In genomic region chr5:67550257-67550656, GRCm38 (mm10) we compare ENCODE assay signal across 25 mouse cellular contexts. TPM values are rescaled to one million over a fixed set of nuclear protein-coding genes. Genes with fewer than 3 reads are reported as not detected.
DNase-seq lines count a peak whose midpoint lies in the region; ATAC-seq and TF ChIP-seq lines count a peak whose summit lies in the region.
"Had no signal": no experiment of that assay in that cellular context is flagged by ENCODE, and none has a peak within 500 bp of the region (broad histone marks: within the 10 kb centered on the region; RNA-seq: fewer than 3 reads in every experiment).

No protein-coding gene starts in this region.

- H3K4me3 ChIP-seq in heart, adult 2 months, result no peak overlapping the region
- no peak overlapping the region for H3K4me3 ChIP-seq in ES-E14 (ENCODE audit: insufficient read depth in 1 of 2, low read depth in 1 of 2, low read length in 2 of 2, poor library complexity in 1 of 2, severe bottlenecking in 1 of 2)
- no peak overlapping the region for H3K4me3 ChIP-seq in hindbrain, postnatal 0 days (ENCODE audit: low read length)
- H3K4me3 ChIP-seq: embryonic facial prominence, embryonic 10.5 days; forebrain, embryonic 13.5 days; heart, embryonic 12.5 days; hindbrain, embryonic 15.5 days; kidney, embryonic 15.5 days had no signal

- no peaks in the 10 kb centered on the region; the same call in 1 of the 2 replicates for H3K27me3 ChIP-seq in heart, adult 2 months (ENCODE audit: control insufficient read depth, insufficient read depth, low read length)
- no peaks in the 10 kb centered on the region for H3K27me3 ChIP-seq in hindbrain, postnatal 0 days (ENCODE audit: insufficient read depth, low read length)
- H3K27me3 ChIP-seq: forebrain, embryonic 13.5 days; heart, embryonic 12.5 days; hindbrain, embryonic 15.5 days; kidney, embryonic 15.5 days had no signal

- no peaks in the 10 kb centered on the region for H3K9me3 ChIP-seq in ES-E14 (ENCODE audit: control insufficient read depth, insufficient read depth, low read depth, low read length)
- no peaks in the 10 kb centered on the region for H3K9me3 ChIP-seq in hindbrain, postnatal 0 days (ENCODE audit: low read length)
- H3K9me3 ChIP-seq: forebrain, embryonic 13.5 days; hindbrain, embryonic 15.5 days; kidney, embryonic 15.5 days had no signal

- H3K27ac ChIP-seq in heart, adult 2 months, result no peak overlapping the region
- H3K27ac ChIP-seq in ES-E14 (ENCODE audit: insufficient read depth, low read depth, low read length, poor library complexity, severe bottlenecking), result no peak overlapping the region
- H3K27ac ChIP-seq in hindbrain, postnatal 0 days, result no peak overlapping the region
- H3K27ac ChIP-seq: embryonic facial prominence, embryonic 10.5 days; forebrain, embryonic 13.5 days; hindbrain, embryonic 15.5 days; kidney, embryonic 15.5 days had no signal

- ATAC-seq in hindbrain, postnatal 0 days, result no peak
- ATAC-seq: CD4-positive, CD25-positive, alpha-beta regulatory T cell, adult 4 months; forebrain, embryonic 13.5 days; forebrain, postnatal 0 days; inflammation-experienced regulatory T-cells, adult 6 months had no signal

- no peak overlapping the region for H3K4me2 ChIP-seq in hindbrain, postnatal 0 days (ENCODE audit: low read depth, low read length)
- H3K4me2 ChIP-seq: forebrain, embryonic 13.5 days; heart, embryonic 12.5 days; hindbrain, embryonic 15.5 days; kidney, embryonic 15.5 days had no signal

- intact Hi-C loops in heart, adult 2 months (cut with DNase I), result no loop called here

- no peak for TF ChIP-seq POLR2A in heart, adult 2 months (IDR thresholded peaks at IDR 0.05; ENCODE audit: insufficient read depth, low read depth, low read length)

- 0 out of 2 replicates have a peak, but pooled peaks have one; percentile 2 for TF ChIP-seq CTCF in heart, adult 2 months (IDR thresholded peaks at IDR 0.05)
- no peak for TF ChIP-seq CTCF in hindbrain, postnatal 0 days (IDR thresholded peaks at IDR 0.05; ENCODE audit: low read depth)

- no peaks in the 10 kb centered on the region for H3K79me2 ChIP-seq in heart, adult 2 months (replicated peaks; ENCODE audit: control insufficient read depth, insufficient read depth, low read length)

- no peaks in the 10 kb centered on the region for H3K4me1 ChIP-seq in heart, adult 2 months (ENCODE audit: control insufficient read depth, insufficient read depth, low read length)
- no peaks in the 10 kb centered on the region for H3K4me1 ChIP-seq in ES-E14 (ENCODE audit: control insufficient read depth in 2 of 2, insufficient read depth in 2 of 2, low read length in 2 of 2, poor library complexity in 1 of 2)
- H3K4me1 ChIP-seq in hindbrain, postnatal 0 days (ENCODE audit: insufficient read depth, low read length), result no peaks in the 10 kb centered on the region
- H3K4me1 ChIP-seq: embryonic facial prominence, embryonic 10.5 days; forebrain, embryonic 13.5 days; hindbrain, embryonic 15.5 days had no signal

- 84% methylated on average over 6 of the region's 6 CpGs for WGBS in heart, adult 2 months
- 93% methylated on average over 6 of the region's 6 CpGs for WGBS in hindbrain, postnatal 0 days

- H3K9ac ChIP-seq in heart, adult 2 months (ENCODE audit: low read depth, low read length), result no peak overlapping the region
- H3K9ac ChIP-seq in ES-E14 (ENCODE audit: insufficient read depth, low read depth, low read length, poor library complexity, severe bottlenecking), result no peak overlapping the region
- H3K9ac ChIP-seq in hindbrain, postnatal 0 days (replicated peaks; ENCODE audit: low read length), result no peak overlapping the region
- H3K9ac ChIP-seq: forebrain, embryonic 13.5 days; forebrain, postnatal 0 days; heart, embryonic 12.5 days; hindbrain, embryonic 15.5 days; kidney, embryonic 15.5 days had no signal

- TF ChIP-seq EP300 in heart, adult 2 months (IDR thresholded peaks at IDR 0.05; ENCODE audit: insufficient read depth, low read depth, low read length), result no peak

- in situ Hi-C loops in ES-E14 (cut with MboI; ENCODE audit: low sequenced_read_pairs in 2 of 2, unreplicated experiment in 2 of 2), result no loop called here

- DNase-seq in heart, adult 2 months, result no peak
- DNase-seq in heart, adult 18-20 months, result no peak
- DNase-seq in A20 (ENCODE audit: low read depth, low spot score) (peak; percentile 28), ES-E14 (ENCODE audit: low read depth, low spot score) (peak; percentile 36), R1 (ENCODE audit: low read depth, low spot score) (peak; percentile 62)
- no peak for DNase-seq in hindbrain, postnatal 0 days (ENCODE audit: low spot score)
- no peak for DNase-seq in cerebellum, adult 11-12 months
- DNase-seq in left cerebral cortex, adult 9 months (ENCODE audit: low spot score in 2 of 2), result no peak
- DNase-seq: adrenal gland, adult 8-10 months; adrenal gland, postnatal 36 days; B cell, adult 2 months; cerebellum, adult 18-20 months; cerebellum, adult 9-11 months; cerebellum, postnatal 36 days; forebrain, postnatal 0 days; gastrocnemius, postnatal 36 days; heart, postnatal 36 days; kidney, adult 2 months had no signal

- H3K36me3 ChIP-seq in heart, adult 2 months (ENCODE audit: control insufficient read depth, insufficient read depth, low read length), result no peaks in the 10 kb centered on the region
- no peaks in the 10 kb centered on the region for H3K36me3 ChIP-seq in ES-E14 (ENCODE audit: control insufficient read depth, insufficient read depth, low read length, poor library complexity, severe bottlenecking)
- H3K36me3 ChIP-seq in hindbrain, postnatal 0 days (ENCODE audit: insufficient read depth, low read length), result no peaks in the 10 kb centered on the region
- H3K36me3 ChIP-seq: embryonic facial prominence, embryonic 10.5 days; heart, embryonic 12.5 days; hindbrain, embryonic 15.5 days; kidney, embryonic 15.5 days had no signal

TF ChIP-seq in ES-E14, 5 proteins besides CTCF, POLR2A, EP300 and RAD21:
- TF ChIP-seq ZC3H11A (IDR thresholded peaks at IDR 0.05; ENCODE audit: borderline replicate concordance, low read depth, low read length) (no peak), HCFC1 (IDR thresholded peaks at IDR 0.05; ENCODE audit: borderline replicate concordance, insufficient read depth, low read length) (no peak), ZNF384 (IDR thresholded peaks at IDR 0.05; ENCODE audit: low read depth, low read length) (no peak)

RNA-seq across cellular contexts. Expression of gene Shisa3, which starts 57.4 kb away (rescaled TPM):
- total RNA-seq in heart, adult 2 months (2021), result 1 to 10 TPM in 1 of 2 experiments, under 1 TPM in 1; 0.59 to 1.2 TPM
- 0.80 and 1.5 TPM in 2 replicates for polyA plus RNA-seq in heart, adult 2 months (2012; rRNA removed)
- total RNA-seq in heart, adult 18-20 months (2021), result 1 to 10 TPM; 1.3 to 1.5 TPM
- total RNA-seq in ES-E14 (2012; rRNA removed), result 0.58 and 0.76 TPM in 2 replicates
- 3.1 and 3.2 TPM in 2 replicates for total RNA-seq in hindbrain, postnatal 0 days (2014; rRNA removed)
- 1.4 and 1.6 TPM in 2 replicates for polyA plus RNA-seq in hindbrain, postnatal 0 days (2015; fragmentation: Nextera tagmentation; extraction: Ambion mirVana)

Comparison
In these comparisons a context has a peak if more than half of its experiments do, and no peak if none do; other contexts are left out.
1. DNase-seq: peak in A20 (single experiment), ES-E14 (single experiment) and R1 (single experiment); none in heart, adult 2 months (0 of 2), heart, adult 18-20 months (0 of 2), hindbrain, postnatal 0 days (single experiment), cerebellum, adult 11-12 months (single experiment) and left cerebral cortex, adult 9 months (0 of 2).